Mouse (Mus musculus): Measurements from ENCODE around the gene Sipa1l1.
A peak's percentile ranks its signal among the peaks of the same experiment; 100 is the strongest.

The Sipa1l1 gene

DNA sequence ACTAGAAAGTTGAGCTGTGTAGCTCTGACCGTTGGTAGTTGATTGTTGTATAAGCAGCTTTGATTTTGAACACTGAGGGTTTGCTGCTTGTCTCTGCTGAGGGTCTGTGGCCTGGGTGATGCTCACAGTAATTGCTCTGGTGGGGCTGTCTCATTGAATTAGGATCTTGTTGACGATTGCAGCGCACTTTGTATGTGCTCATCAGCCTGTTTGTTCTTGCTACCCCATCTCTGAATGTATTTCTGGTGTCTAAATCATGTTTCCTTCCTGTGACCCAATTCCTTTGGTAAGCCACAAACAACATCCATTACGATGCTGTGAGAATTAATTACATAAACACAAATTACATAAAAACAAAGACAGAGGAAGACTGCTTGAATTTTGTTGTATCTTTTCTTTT lies 39.5 kb downstream of the Sipa1l1 start:
- DNase-seq (ENCODE audit: low read depth, low spot score) = peak; percentile 9

GRCm38 (mm10) chr12:82209753-82210152 lies 40.6 kb downstream of the Sipa1l1 start:
- no peak for DNase-seq (ENCODE audit: low read depth, low spot score)

GRCm38 (mm10) chr12:82213056-82213455 lies 43.9 kb downstream of the Sipa1l1 start:
- DNase-seq (ENCODE audit: low read depth, low spot score) = no peak

GRCm38 (mm10) chr12:82214916-82215315 lies 45.8 kb downstream of the Sipa1l1 start:
- DNase-seq (ENCODE audit: low read depth, low spot score) = no peak

DNA sequence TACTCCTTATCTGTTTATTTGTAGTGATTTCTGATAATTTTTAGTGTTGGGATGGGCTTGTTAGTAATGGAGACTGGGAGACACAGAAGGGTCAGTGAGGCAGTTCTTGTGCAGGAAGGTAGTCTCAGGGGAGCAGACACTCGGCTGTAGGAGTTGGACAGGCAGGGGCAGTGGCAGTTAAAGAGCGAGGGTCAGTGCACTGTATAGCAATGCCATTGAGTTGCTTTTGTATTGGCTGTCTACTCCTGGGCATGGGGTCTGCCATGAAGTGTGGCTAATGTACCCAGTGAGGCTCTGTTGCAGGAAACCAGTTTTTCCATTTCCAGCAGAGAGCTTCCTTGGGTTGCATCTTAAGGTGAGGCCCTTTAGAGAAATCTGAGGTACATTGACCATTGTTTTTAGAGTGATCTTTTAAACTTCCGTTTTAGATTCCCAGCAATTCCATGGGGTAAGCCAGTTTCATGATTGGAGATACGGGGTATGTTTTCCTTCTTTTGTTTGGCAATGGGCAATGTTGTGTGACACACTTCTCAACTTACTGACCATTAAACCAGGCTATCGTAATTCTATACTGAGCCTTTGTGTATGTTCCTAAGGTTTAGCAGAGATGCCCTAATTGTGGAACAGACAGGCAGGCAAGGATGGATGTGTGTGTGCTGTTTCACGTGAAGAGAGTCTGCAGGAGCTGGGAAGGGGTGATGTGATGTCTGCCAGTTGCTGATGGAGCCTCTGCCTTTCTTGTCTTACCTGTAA lies 47.9 kb downstream of the Sipa1l1 start:
- DNase-seq (ENCODE audit: low read depth, low spot score) = no peak

DNA sequence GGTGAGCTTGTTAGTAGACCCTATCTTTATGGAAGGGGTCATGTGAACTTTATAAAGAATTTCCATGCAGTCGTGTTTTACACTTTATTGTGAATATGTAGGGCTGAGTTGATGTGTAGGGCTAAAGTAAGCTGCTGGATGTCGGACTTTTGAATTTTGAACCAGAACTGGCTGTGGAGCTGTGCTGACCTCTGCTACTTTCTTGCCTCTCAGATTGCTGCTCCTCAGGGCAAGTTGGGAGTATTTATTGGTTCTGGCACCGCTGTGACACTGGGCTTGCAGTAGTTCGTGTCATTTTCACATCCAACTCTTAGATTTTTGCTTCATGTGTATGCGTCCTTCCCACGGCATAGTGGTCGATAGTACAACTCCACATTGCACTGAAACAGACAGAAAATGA lies 49.1 kb downstream of the Sipa1l1 start:
- no peak for DNase-seq (ENCODE audit: low read depth, low spot score)

DNA sequence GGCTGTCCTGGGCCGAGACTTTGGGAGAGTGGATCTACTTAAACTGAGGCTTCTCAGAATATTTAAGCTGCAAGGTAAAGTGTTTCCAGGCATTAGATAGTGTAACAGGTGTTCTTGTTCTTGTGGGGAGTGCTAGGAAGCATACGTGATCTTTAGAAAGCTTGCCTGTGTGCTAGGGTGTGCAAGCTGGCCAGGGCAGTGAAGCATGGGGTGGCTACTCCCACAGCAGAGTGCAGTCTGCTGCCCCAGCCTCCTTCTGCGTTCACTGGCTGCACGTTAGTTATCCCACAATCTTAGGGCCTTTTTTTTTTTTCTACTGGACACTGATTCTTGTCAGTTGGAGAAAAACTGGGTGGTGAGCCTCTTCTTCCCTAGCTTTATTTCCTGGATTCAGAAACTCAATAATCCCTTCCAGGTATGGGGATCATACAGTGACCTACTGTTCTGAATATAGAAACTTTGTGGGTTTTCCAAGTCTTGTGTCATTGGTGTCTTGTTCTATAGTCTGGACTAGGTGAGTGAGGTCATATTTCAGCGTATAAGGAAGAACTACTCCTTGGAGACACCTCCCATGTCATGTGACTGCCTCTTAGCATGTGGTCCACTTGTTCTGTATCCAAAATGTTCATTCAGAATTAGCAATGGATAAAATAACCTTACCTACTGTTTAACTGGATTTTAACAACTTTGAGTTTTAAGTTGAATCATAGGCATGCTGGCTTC lies 51.4 kb downstream of the Sipa1l1 start:
- DNase-seq (ENCODE audit: low read depth, low spot score) = no peak

GRCm38 (mm10) chr12:82223126-82223815 lies 54.2 kb downstream of the Sipa1l1 start:
- no peak for DNase-seq (ENCODE audit: low read depth, low spot score)

DNA sequence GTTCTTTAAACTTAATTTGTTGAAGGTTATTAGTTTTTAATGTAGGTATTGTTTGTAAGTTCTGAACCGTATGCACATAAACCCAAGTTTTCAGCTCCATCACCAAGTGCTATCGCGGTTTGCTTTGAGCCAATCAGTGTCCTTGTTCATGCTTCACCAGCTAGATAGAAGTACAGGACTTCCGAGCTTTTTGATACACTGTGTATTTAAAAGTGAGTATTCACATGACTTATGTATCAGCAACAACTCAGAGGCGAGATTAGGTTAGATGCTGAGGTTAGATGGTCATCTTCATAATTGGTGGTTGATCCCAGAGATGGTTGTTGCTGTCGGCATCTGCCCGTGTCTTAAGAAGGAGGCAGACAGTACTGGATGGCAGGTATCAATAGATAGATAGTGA lies 55.7 kb downstream of the Sipa1l1 start:
- DNase-seq (ENCODE audit: low read depth, low spot score) = no peak

GRCm38 (mm10) chr12:82225278-82225677 lies 56.2 kb downstream of the Sipa1l1 start:
- no peak for DNase-seq (ENCODE audit: low read depth, low spot score)

- no peak for DNase-seq (ENCODE audit: low read depth, low spot score)
Measured at GRCm38 (mm10) chr12:82225751-82226228, 56.7 kb downstream of the Sipa1l1 start.

DNA sequence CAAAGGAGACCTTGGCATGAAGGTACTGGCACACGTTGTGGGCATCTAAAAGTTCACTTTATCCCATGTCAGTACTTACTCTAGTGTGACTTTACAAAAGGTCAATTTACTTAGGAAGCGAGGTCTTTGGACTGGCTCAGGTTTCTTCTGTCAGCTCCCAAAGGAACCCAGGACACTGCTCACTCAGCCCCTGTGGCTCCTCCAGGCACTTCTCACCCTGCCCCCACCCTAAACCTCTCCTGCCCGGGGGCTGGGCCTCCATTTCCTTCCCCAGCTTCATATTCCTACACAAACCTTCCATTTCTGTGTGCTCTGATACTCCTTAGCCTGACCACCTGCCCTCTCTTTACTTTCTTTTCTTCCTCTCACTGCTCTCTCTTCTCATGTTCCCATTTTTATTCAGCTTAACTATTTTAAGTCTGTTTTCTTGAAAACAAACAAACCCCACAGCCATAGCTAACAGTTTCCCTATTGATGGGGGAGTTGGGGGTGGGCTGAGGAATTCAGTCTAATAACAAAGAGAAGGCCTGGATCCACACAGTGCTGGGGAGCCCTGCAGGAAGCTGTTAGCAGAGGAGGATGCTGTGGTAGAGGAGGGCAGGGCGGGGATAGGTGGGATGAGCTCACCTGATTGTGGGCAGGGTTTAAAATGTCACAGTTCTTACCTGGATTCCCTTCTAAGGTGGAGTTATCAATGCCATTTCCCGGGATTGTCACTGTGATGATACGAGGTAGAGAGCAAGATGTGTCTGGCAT lies 57.4 kb downstream of the Sipa1l1 start:
- DNase-seq (ENCODE audit: low read depth, low spot score) = no peak

DNA sequence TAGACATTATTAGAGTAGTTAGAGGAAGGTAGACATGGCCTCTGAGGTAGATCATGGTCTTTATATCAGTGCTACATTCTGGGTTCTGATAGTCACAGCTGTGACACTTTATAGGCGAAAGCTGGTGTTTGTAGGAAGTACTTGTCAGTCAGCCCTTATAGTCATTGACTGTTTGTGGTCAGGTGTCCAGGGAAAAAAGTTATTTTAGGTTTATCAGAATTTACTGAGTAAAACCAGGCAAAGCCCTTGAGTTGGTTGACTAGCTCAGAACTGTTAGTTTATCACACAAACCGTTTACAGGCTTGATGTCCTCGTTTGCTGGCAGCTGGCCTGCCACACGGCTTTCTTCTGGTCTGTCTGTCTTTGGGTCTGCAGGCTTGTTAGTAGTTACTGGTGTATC lies 61.0 kb downstream of the Sipa1l1 start:
- no peak for DNase-seq (ENCODE audit: low read depth, low spot score)

GRCm38 (mm10) chr12:82231191-82231590 lies 62.1 kb downstream of the Sipa1l1 start:
- no peak for DNase-seq (ENCODE audit: low read depth, low spot score)

DNA sequence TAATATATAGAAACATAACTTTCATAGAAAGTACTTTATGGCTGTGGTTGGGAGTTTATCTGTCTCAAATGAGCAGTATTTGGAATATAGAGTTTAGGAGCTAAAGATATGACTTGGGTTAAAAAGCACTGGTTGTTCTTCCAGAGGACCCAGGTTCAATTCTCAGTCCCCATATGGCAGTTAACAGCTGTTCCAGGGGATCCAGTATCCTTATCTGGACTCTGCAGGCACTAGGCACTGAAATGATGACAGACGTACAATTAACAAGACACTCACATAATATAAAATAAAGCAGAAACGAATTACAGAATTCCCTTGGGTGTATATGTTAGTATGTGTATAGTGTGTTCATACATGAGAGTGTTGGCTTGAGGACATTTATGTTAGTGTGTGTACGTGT lies 64.1 kb downstream of the Sipa1l1 start:
- DNase-seq (ENCODE audit: low read depth, low spot score) = no peak

- no peak for DNase-seq (ENCODE audit: low read depth, low spot score)
Measured at GRCm38 (mm10) chr12:82234463-82235223, 65.5 kb downstream of the Sipa1l1 start.

DNA sequence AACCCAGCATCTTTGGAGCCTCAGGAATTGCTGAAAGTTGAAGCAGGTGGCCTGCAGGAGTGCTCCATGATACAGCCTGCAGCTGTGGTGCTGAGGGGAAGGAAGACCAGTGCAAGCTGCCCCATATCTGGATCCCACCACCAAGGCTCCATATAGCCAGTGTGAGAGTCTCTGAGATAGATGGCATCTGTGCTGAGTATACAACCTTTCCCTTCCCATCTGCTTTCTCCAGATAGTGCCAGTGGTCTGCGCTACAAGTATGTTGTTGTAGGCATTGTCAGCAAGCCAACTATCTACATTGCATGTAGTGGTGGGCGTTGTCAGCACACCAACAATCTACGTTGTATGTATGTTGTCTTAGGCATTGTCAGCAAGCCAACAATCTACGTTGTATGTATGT lies 68.0 kb downstream of the Sipa1l1 start:
- DNase-seq (ENCODE audit: low read depth, low spot score) = no peak

- DNase-seq (ENCODE audit: low read depth, low spot score) = no peak
Measured at GRCm38 (mm10) chr12:82237946-82238345, 68.8 kb downstream of the Sipa1l1 start.

- DNase-seq (ENCODE audit: low read depth, low spot score) = no peak
Measured at GRCm38 (mm10) chr12:82240674-82241073, 71.6 kb downstream of the Sipa1l1 start.

GRCm38 (mm10) chr12:82245219-82245618 lies 76.1 kb downstream of the Sipa1l1 start:
- DNase-seq (ENCODE audit: low read depth, low spot score) = no peak

DNA sequence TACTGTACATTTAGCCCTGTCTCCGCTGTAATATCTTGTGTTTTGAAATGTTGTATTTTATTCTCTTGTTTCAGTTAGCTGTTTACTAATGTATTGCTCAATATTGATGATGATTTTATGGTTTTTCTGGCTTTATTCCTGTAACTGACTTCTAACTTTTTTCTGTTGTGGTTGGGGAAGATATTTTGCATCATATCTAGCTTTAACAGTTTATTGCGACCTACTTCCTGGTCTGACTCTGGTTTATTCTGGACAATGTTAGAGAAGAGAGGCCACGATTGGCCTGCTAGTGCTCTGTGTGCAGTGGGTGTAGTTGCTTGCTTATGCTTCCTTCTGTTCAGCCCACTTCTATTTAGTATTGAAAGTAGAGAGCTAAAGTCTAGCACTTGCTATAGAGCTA lies 77.3 kb downstream of the Sipa1l1 start:
- no peak for DNase-seq (ENCODE audit: low read depth, low spot score)
